Mouse (Mus musculus) c-Kit-positive CD71-negative TER-119-negative erythroid progenitor cells, embryonic 14.5 days (primary cell): Measurements from ENCODE around the gene Spag8.
A peak's percentile ranks its signal among the peaks of the same experiment; 100 is the strongest.

Experiments used
- DNase-seq: peaks from one replicate; pipeline ENCODE4 v3.0.0-alpha.2; 2013; ENCODE audit warnings: low read depth

The Spag8 gene

DNA sequence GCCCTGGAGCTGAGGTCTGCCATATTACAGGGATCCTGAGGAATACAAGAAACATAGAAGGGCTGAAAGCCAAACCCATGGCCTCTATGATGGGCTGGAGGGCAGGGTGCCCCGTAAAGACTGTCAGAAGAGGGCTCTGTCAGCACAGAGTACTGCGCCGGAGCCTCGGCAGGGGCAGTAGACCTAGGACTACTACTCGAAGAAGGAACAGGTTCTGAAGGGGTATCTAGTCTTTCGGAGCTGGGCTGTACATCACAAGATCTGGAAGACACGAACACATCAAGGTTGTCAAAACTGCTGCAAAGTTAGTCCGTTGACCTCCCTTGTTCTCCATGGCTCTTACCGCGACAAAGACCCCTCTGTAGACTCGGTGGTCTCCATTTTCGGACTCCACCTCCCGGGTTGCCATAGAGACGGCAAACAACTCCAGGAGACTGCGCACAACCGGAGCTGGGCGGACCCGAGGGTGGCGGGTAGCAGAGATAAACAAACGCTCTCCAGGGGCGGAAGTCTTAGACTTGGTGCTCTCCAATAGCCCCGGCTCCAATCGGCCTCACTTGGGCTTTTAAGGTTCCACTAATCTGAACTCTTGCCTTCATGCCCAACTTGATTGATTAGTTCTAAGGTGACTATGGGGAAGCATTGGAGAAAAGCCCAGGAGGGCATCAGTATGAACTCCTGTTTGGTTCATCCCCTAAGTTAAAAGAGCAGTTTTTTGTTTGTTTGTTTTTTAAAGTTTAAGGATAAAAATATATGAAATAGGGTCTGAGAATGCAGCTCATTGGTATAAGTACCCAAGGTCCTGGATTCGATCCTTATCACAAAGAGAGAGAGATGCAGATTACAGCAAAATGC lies at the start of gene Spag8:
TSS of gene Spag8 (minus strand) at position 434 of the 855 bp plus-strand sequence.
- DNase-seq, result no peak

DNA sequence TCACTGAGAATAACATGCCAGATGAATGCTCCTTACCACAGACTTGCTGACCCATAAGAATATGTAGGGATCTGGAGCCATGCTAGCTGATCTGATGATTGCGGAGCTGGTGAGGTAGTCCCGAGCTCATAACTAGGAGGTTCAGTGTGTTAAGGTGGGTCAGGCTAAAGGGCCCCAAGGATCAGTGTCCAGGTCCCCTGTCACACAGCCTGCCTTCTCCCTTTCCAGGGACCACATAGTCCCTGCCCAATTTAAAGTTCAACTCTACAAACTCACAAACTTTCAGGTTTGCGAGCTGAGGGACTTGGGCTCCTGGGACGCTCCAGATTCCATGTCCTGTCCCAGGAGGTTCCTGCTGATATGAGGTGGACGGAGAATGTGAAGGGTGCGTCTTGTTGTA lies 47.3 kb upstream of the Spag8 start, which contains the start of gene Olfr70:
TSS of gene Olfr70 (minus strand) at position 101 of the 400 bp plus-strand sequence.
- DNase-seq, result no peak

DNA sequence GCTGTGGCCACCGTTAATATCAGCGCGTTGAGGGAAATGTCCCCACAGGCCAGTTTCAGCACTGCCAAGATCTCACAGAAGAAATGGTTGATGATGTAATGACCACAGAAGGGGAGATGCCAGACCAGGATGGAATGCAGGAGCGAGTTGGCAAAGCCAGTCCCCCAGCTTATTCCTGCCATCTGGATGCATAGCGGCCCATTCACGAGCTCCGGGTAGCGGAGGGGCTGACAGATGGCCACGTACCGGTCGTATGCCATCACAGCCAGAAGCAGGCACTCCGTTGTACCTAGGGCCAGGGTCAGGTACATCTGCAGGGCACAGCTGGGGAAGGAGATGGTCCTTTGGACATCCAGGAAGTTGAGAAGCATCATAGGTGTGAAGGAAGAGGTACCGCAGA lies 43.2 kb upstream of the Spag8 start:
- no peak for DNase-seq

DNA sequence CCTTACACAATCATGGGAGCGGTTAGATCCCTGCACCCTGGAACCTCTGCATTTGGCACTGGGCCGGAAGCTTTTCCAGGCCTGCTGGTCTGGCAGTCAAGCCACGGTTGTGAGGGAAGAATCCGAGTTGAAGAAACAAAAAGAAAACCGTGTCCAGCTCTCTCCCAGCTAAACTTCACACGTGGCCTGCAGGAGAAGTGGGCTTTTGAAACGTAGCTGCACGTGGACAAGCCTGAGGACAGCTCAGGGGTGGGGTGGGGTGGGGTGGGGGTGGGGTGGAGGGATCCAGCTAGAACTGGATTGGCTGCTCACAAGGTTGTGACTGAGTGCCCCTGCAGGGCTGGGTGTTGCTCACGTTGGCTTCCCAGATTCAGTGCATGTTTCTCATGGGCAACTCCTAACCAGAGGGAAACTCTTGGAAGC lies 41.9 kb upstream of the Spag8 start:
- DNase-seq, result no peak

DNA sequence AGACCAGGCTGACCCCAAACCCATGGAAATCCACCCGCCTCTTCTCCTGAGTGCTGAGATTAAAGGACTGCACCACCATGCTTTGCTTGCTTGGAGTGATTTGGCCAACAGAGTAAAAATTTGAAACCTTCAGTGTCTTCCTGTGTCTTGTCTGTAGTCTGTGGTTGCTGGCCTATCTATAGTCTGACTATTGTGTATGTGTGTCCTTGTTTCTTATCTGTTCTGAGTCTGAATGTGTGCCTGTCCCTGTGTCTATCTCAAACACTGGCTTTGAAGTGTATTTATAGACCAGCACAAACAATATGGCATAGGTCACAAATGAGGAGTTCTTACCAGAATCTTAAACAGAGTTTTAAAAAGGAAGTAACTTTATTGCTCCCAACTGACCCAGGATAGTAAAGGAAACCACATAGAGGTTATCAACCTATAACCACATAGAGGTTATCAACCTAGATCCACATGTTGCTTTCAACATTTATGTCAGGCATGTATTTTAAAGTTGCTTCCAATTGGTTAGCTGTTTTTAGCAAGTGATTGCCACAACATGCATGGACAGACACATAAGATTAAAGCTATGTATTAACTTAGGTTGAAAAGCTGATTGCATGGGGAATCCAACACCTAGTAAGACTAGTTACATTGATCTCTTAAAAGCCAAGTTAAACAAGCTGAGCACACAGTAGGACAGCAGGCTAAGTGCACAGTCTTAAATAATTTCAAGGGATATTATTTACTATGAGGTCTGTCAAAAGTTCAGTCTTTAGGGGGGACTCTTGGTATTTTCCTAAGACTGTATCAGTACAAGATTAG lies 41.2 kb upstream of the Spag8 start:
- no peak for DNase-seq

DNA sequence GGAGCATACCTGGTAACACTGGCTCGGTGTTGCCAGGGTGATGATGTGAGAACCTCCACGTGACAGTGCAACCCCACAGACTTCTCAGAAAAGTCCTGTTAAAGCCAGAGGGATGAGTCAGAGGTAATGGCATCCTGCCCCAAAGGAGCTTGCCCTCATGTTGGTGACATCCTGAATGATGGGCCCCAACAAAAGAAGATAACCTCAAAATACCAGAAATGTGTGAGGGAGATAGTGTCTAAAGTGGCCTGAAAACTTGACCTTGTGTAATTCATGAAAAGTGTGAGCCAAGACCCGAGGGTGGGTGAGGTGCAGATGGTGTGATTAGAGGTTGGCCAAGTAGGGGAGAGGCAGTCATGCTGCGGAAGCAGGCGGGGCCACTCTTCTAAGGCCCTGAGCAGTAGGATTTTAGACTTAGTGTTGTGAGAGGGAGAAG lies 40.4 kb upstream of the Spag8 start:
- no peak for DNase-seq

DNA sequence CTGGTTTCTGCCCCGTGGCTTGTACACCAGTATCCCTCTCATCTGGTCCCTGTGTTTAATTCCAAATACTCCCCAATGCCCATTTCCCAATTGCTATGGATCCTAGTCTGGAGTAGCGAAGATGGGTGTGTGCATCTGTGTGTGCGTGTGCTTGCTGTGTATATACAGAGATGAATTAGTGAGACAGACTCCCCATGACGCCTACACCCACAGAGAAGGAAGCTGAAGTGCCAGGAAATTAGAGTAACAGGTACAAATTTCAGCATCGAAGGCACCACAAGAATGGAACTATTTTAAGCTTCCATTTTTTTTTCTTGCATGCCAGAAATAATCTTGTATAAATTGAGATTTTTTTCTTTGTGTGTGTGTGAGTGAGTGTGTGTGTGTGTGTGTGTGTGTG lies 37.6 kb upstream of the Spag8 start:
- no peak for DNase-seq

DNA sequence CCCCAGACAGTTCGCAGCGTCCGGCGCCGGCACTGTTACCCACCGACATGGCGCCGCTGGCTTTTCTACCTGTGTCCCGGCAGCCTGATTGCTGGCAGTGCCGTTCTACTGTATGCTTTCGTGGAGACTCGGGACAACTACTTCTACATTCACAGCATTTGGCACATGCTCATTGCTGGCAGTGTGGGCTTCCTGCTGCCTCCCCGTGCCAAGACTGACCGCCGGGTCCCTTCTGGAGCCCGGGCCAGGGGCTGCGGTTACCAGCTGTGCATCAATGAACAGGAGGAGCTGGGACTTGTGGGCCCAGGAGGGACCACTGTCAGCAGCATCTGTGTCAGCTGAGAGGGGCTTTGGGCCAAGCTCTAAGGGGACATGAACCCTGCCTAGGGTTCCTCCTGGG lies 36.6 kb upstream of the Spag8 start:
- no peak for DNase-seq

DNA sequence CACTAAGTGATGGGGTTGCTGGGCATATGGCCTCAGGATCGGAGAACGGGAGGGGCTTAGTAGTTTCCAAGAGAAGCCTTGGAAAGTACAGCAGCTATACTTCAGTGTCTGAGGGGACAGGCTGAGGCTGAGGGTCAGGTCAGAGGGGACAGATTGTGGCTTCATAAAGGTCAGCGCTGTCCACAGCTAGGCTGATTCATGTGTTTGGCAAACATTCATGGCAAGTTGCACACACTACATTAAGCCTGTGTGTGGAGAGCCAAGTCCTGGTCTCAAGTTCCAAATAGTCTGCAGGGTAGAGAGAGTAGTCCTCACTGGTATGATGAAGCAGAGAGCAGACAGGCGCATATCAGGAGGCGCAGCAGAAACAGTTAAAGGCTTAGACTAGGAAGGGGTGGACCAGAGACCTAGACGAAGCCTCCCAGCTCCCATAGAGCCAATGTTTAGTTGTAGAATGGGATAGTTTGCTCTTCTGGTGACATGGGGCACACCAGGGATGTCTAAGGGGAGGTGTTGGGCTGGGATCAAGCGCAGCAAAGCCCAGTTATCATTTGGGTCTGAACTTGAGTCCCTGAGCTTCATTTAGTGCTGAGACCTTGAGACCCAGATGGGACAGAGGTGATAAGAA lies 26.1 kb upstream of the Spag8 start:
- no peak for DNase-seq

DNA sequence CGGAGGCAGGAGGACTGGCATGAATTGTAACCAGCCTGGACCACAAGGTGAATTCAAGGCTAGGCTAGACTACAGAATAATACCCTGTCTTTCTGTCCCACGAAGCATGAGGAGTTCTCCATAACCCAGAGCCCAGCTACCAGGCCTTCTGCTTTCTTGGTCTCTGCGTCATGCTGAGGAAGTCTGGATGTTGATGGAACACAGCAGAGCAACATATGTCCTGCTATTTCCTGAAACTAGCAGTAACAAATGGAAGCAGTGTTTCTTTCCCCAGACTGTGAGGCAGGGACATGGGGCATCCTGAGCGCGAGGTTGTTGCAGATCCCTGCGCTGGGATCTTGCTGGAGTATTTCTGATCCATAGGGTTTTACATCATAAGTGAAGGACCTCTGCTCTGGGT lies 25.1 kb upstream of the Spag8 start:
- no peak for DNase-seq

DNA sequence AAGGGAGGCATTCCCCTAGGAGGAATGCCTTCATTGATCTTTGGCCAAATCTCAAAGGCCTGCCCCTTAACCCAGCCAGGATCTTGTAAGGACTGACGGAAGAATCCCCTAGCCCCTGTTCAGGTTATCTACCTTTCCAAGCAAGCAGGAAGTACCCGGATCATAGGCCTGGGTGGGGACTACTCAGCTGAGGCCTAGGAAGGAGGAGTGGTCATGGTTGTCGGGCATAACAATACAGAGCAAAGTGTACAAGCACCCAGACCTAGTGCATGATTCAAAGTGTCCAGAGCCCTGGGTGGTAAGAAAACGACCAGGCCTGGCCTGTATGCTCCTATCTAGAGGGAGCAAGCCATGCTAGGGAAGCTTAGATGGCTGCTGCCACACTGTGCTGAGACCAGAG lies 22.2 kb upstream of the Spag8 start:
- DNase-seq, result no peak

DNA sequence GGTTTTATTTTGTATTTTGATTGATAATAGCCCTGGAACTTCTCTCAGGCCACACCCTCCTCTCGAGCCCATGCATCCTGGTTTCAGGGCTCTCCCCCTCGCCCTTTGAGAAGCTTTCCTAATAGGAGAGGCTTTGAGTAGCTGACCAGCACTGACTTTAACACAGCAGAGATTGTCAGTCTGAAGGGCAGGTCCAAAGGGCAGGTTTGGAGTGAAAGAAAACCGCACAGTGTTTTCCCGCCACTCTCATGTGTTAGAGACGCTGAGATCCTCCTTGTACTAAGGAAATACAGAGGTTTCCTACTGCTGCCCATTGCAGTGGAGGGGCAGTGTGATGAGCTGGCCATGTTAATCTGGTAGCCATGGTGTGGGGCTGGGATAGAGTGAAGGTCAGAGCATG lies 21.6 kb upstream of the Spag8 start:
- no peak for DNase-seq

DNA sequence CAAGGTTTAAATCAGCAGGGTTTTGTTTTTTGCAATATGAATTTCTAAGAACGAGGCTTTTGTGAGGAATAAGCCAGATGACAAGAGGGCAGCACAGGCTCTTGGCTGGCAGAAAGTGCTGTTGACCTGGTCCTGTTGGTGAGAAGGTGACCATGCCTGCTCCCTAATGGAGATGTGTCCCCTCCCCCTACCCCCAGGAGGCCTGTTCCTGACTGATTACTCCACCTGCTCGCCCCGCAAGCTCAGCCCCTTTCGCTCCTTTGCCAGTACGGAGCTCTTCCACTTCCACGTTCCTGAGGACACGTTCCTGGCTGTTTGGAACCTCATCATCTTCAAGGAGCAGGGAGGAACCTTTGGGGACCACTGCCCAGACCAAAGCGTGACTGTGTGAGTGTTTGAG lies 20.3 kb upstream of the Spag8 start:
- DNase-seq, result no peak

DNA sequence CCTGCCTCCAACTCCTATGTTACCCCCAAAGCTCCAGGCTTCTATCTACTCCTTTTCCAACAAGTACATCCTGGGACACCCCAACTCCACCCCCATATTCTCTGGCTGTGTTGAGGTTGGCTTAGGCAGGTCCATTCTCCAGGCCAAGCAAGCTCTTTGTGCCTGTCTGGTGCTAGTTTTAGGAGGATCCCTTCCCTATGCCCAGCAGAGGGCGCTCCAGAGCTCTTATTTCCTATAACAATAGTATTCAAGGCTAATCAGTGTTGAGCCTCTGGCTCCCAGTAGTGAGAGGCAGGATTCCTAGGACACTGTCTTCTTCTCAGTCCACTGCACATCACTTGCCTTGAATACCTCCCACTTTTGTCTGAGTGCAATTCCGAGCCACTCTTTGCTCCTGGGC lies 18.7 kb upstream of the Spag8 start:
- DNase-seq, result peak; percentile 93

DNA sequence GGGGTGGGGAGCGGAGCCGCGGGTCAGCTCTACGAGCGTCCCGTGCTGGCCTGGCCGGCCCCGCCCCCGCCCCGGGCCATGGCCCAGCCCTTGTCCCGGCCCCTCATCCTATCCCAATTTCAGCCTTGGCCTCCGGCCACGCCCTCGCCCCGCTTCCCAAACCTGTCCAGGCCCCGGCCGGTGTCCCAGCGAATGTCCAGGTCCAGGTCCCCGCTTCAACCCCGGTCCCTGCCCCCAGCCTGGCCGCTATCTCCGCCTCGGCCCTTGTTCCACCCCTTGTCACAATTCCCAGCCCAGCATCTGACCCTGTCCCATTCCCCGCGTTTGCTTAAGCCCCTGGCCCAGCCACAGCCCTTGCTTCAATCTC lies 16.0 kb upstream of the Spag8 start:
- no peak for DNase-seq

DNA sequence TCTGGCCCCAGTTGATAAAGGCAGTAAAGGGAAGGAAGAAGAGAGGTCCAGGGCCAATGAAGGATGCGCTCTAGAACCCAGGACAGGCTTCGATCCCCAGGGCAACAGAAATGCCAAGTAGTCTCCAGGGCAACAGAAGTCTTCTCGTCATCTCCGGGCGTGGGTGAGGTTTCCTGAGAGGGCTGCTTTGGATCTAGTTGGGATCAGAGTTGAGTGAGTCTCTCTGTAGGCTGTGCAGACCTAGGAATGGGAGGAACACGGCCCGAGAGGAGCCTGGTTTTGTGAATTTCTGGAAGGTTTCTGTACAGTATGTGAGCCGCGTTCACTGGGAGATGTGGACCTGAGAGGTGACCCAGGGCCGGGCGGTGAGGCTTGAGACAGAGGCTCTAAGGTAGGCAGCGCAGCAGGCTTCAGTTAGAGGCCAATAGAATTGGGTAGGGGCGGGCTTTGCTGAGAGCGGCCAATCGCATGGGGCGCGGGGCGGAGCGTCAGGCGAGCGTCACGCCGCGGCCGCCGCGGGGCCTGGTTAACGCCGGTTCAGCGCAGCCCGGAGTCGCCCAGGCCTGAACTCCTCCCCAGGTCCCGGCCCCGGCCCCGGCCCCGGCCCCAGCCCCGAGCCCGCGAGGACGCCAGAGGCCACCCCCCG lies 15.5 kb upstream of the Spag8 start, which contains the start of the genes Tmem8b and Fam221b:
TSS of gene Tmem8b (plus strand) at position 190 of the 646 bp plus-strand sequence.
TSS of gene Fam221b (minus strand) at position 364 of the 646 bp plus-strand sequence.
- peak; percentile 74 for DNase-seq

DNA sequence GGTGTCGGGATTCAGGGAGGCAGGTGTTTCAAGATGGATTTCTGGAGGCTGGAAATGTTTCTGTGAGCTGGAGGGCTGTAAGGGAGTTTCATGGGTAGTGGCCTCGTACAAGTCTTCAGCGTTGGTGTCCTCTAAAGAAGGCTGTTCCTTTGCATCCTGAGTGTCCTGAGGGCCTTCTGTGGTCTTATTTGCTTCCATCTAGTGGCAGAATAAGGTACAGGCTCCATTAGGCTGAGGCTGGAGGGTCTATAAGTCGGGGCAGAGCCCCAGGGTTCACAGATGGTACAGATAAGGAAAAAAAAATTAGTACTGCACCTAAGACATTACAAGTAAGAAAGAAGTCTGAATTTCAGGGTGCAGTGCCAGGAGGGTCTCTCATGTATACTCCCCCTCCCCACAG lies 13.0 kb upstream of the Spag8 start:
- DNase-seq, result no peak

DNA sequence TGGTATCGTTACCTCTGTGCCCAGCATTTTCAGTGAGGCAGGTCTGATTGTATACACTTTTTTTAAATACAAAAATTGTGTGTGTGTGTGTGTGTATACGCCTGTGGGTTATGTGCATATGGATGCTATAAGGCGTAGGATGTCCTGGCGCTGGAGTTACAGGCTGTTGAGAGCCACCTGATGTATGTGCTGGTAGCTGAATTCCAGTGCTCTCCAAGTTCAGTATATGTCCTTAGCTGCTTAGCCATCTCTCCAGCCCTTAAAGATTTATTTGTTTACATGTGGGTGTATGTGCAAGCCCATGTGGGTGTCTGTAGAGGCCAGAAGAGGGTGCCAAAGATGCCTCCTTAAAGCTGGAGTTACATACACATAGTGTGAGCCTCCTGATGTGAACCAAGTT lies 3.8 kb upstream of the Spag8 start:
- no peak for DNase-seq

DNA sequence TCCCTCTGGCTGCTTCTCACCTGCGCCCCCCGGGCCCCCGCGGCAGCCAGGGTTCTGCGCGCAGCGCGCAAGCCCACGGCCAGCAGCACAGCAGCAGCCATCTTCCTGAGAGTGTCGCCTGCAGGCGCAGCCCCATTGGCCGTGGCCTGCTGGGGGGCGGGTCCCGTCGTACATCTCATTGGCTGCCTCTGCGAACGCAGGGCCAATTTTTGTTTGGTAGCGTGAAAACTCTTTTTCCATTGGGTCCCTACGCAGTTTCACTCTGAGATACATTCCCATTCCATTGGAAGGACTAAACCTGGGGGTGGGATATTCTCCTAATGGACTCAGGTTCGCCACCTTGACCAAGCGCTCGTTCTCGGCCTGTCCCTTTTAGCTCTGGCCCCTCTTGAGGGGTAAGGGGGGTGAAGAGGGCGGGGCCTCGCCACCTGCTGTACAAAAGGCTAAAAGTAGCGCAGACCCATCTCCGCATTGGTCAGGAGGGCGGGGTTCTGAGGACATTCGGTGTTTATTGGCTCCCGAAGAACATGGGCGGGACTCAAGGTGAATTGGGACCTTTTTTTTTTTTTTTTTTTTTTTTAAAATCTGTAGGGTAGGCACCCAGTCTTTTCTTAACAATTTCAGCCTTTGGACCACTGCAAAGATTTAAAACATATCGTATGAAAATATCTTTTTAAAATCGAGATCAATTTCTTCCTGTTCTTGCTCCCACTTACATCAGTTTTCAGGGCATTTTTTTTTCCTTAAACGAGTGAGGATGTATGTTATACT lies 3.1 kb upstream of the Spag8 start, which contains the start of gene Hint2:
TSS of gene Hint2 (minus strand) at position 128 of the 771 bp plus-strand sequence.
- peak; percentile 87 for DNase-seq

DNA sequence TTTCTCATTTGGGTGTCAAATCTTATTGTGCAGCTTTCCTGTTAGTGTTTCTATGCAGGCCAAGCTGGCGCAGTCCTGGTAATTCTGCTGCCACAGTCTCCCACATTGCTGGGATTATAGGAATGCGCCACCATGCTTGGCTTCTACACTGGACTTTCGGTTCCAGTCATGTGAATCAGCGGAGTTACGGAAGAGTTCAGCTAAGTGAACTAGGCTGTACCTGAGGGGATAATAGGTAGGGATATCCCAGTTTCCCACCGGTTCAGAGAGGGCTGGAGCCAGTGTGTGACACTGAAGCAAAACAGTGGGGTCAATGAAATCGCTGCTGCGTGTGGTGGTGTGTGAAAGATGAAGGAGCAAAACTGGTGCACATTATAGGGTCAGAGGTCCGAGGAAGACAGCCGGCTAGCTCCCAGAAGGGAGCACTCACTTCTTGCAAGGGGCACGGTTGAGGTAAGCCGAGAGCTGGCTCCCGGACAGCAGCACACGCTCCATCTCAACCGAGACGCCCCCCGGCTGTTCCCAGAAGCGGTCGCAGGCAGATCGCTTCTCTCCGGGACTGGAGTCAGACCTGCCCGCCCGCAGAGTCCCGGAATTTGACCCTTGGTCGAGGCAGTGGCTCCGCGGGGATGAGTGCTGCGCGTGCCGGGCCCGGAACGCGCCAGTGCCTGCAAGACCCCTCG lies 2.4 kb upstream of the Spag8 start:
- DNase-seq, result no peak

DNA sequence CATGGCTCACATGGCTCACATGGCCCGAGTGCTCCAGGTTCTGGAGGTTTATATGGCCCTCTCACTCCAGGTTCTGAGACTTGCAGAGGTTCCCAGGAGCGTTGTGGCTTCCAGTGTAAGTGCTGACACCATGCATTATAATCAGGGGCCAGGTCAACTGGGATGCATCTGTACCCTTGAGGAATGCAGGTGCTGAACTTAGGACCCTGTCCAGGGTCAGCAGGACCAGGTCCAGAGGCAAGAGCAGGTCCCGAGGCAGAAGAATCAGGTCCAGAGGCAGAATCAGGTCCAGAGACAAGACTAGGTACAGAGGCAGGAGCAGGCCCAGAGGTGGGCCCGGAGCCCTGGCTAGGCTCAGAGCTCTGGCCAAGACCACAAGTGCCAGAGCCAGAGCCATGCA lies 668 bp downstream of the Spag8 start:
- no peak for DNase-seq
